Mouse (Mus musculus) left cerebral cortex, adult 2 months (tissue): ENCODE data around the gene Samd15. TPM values are rescaled to one million over a fixed set of nuclear protein-coding genes. Genes with fewer than 3 reads are reported as not detected.
"Not testable (repeated sequence)": the region's sequence is repeated elsewhere in the genome, so short reads cannot be mapped to it uniquely, and the experiment has no call there.

Source experiments
- DNase-seq, 2 experiments: peaks; one replicate each; pipeline ENCODE4 v3.0.0; 2021 to 2022; ENCODE audit warnings: low spot score in 2 of 2, mixed read lengths in 1 of 2; ENCODE audit errors: extremely low spot score in 1 of 2
- H3K27ac ChIP-seq: fragments of 200-600 bp; 2 replicates; pipeline ENCODE4 v1.8.1; 2022
- H3K4me3 ChIP-seq: fragments of 200-600 bp; 2 replicates; pipeline ENCODE4 v1.8.1; 2022
- CTCF ChIP-seq: fragments of 200-600 bp; IDR thresholded peaks from 2 replicates; pipeline ENCODE4 v1.8.1; 2022; ENCODE audit warnings: antibody characterized with exemption, mild to moderate bottlenecking, moderate library complexity
- intact Hi-C: fragments of 180-260 bp; cut with DNase I; formaldehyde crosslinking; loops from one replicate; pipeline ENCODE4 v1.15.1; 2025
- total RNA-seq, 2 experiments: library from RNA; stranded (reverse); gene quantifications; 2 replicates each; pipeline ENCODE4 v1.2.3; 2021

Samd15 gene
- total RNA-seq, 2 experiments from 2014 or later, result 4.7 TPM

- DNase-seq, result peak; percentile 78 to 81
- intact Hi-C loops, result loop anchor here (5.0 kb wide), 1 partner anchor 53 kb away; the partner anchor contains the start of genes Gstz1 and Pomt2
- H3K4me3 ChIP-seq, result peak within 1 kb of the TSS; percentile 98
- no peak for TF ChIP-seq CTCF
- peak within 1 kb of the TSS; percentile 93 for H3K27ac ChIP-seq
Measured at GRCm38 (mm10) chr12:87199973-87200586, 557 bp downstream of the Samd15 start, which contains the start of gene Tmed8. Gene Tmed8 (minus strand): TSS chr12:87200454.

- intact Hi-C loops, result no loop called here
- no peak for DNase-seq
- Histone ChIP-seq H3K4me3 (no peak overlapping the region), H3K27ac (no peak overlapping the region)
- no peak for TF ChIP-seq CTCF
Measured at GRCm38 (mm10) chr12:87201694-87202093, 2.2 kb downstream of the Samd15 start.

GRCm38 (mm10) chr12:87205789-87206188 is 6.3 kb downstream of the Samd15 start:
- intact Hi-C loops, H3K4me3 ChIP-seq, DNase-seq, H3K27ac ChIP-seq: not testable (repeated sequence)

DNA sequence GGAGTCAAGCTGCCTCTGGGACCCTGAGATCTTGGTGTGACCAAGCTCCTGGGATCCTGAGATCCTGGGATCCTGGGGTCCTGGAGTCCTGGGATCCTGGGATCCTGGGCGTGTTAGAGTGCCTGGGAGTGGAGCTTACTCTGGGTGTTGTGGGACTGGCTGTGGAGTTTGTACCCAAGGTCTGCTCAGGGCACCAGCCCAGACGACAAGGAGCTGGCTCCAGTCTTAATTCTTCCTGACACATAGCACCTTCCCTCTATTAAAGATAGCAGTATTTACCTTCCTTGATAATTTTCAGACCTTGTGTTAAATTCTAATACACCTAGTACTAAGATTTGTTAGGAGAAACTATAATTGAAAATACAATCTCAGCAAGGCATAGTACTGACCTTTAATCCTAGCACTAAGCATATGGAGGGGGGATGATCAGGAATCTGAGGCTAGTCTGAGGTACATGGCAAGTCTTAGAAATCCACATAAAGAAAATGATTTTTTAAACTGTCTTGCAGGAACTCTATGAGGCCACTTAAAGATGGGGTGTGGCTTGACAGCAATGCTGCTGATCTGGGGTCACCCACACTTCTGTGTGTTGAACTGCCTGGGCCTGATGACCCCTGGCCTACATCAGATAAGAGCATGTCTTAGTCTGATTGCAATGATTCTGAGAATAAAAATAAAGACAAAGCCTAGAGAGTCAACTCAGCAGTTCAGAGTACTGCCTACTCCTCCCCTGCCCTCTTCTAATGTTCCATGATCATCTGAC is 13.5 kb downstream of the Samd15 start:
- Histone ChIP-seq H3K27ac (no peak overlapping the region), H3K4me3 (no peak overlapping the region)
- TF ChIP-seq CTCF, result no peak
- no peak for DNase-seq
- intact Hi-C loops, result no loop called here

- no peak for TF ChIP-seq CTCF
- no peak overlapping the region for H3K27ac ChIP-seq
- intact Hi-C loops, result no loop called here
- DNase-seq, result no peak
- H3K4me3 ChIP-seq, result no peak overlapping the region
Measured at GRCm38 (mm10) chr12:87216053-87216452, 16.5 kb downstream of the Samd15 start.

GRCm38 (mm10) chr12:87217596-87217995 is 18.1 kb downstream of the Samd15 start:
- TF ChIP-seq CTCF, result no peak
- H3K4me3 ChIP-seq, result no peak overlapping the region
- intact Hi-C loops, result no loop called here
- DNase-seq, result no peak
- H3K27ac ChIP-seq, result no peak overlapping the region

GRCm38 (mm10) chr12:87219362-87219761 is 19.8 kb downstream of the Samd15 start:
- DNase-seq, result no peak
- intact Hi-C loops, result no loop called here
- no peak for TF ChIP-seq CTCF

GRCm38 (mm10) chr12:87224950-87225349 is 25.4 kb downstream of the Samd15 start:
- intact Hi-C loops, result no loop called here
- no peak for TF ChIP-seq CTCF
- DNase-seq, result no peak
- no peak overlapping the region for H3K27ac ChIP-seq
- H3K4me3 ChIP-seq, result no peak overlapping the region

More at GRCm38 (mm10) chr12:87219362-87219761, 19.8 kb downstream of the Samd15 start:
- no peak overlapping the region for H3K27ac ChIP-seq
- H3K4me3 ChIP-seq, result no peak overlapping the region

- intact Hi-C loops, result no loop called here
- TF ChIP-seq CTCF, result no peak
- no peak for DNase-seq
- H3K4me3 ChIP-seq, result no peak overlapping the region
- H3K27ac ChIP-seq, result no peak overlapping the region
Measured at GRCm38 (mm10) chr12:87226801-87227200, 27.3 kb downstream of the Samd15 start.

GRCm38 (mm10) chr12:87229633-87230032 is 30.1 kb downstream of the Samd15 start:
- no peak overlapping the region for H3K27ac ChIP-seq
- DNase-seq, result no peak
- intact Hi-C loops, result no loop called here
- no peak overlapping the region for H3K4me3 ChIP-seq
- TF ChIP-seq CTCF, result no peak

DNA sequence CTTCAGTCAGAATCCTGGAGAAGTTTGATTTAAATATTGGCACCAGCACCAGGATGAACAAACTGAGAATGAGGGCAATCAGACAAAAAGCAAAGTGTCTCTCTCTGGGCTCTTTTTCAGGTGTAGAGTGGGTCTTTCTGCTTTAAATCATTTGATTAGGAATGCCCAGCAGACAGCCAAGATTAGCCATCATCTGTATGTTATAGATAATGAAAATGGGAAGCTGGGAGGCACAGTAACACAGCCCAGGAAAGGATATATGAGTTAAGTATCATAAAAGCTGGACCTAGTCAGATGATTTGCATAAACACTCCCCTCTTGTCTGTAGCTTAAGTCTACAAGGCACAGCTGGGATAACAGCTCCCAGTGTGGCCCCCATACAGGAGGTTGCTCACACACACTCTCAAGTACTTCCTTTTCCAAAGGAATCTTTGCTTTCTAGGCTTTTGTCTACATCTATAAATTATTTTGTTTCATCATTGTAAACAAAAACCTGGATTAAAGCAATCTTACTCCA is 30.9 kb downstream of the Samd15 start:
- intact Hi-C loops, result no loop called here
- no peak for DNase-seq
- TF ChIP-seq CTCF, result no peak
- H3K27ac ChIP-seq, result no peak overlapping the region
- H3K4me3 ChIP-seq, result no peak overlapping the region

GRCm38 (mm10) chr12:87236882-87237483 is 37.5 kb downstream of the Samd15 start:
- Histone ChIP-seq H3K27ac (no peak overlapping the region), H3K4me3 (no peak overlapping the region)
- DNase-seq, result no peak
- intact Hi-C loops, result no loop called here
- no peak for TF ChIP-seq CTCF
